Mouse (Mus musculus): ENCODE measurements at regions not wholly inside any gene's neighbourhood (a gene's known extent, or its start where the extent isn't known, plus 50 kb on each side); places are given as distances from the start of the nearest gene placed in this dataset.
A peak's percentile ranks its signal among the peaks of the same experiment; 100 is the strongest.

- H3K4me2 ChIP-seq (ENCODE audit: low read length), result no peak overlapping the region
- WGBS, result 43% methylated on average over 8 of the region's 8 CpGs
- H3K27me3 ChIP-seq (ENCODE audit: control insufficient read depth, insufficient read depth, low read length), result no peaks in the 10 kb centered on the region
- H3K27ac ChIP-seq (replicated peaks; ENCODE audit: low read depth, low read length), result no peak overlapping the region
- peak; percentile 50 for DNase-seq
- no peak overlapping the region for H3K4me3 ChIP-seq (replicated peaks; ENCODE audit: low read depth, low read length)
- no peak overlapping the region for H3K9ac ChIP-seq (replicated peaks; ENCODE audit: low read length)
- no peak for ATAC-seq (ENCODE audit: low FRiP score, low TSS enrichment)
- no peaks in the 10 kb centered on the region for H3K9me3 ChIP-seq (ENCODE audit: control insufficient read depth, low read length)
- H3K36me3 ChIP-seq (ENCODE audit: control insufficient read depth, insufficient read depth, low read length), result no peaks in the 10 kb centered on the region
- no peaks in the 10 kb centered on the region for H3K4me1 ChIP-seq (ENCODE audit: control insufficient read depth, insufficient read depth, low read length)
These were observed 595.6 kb upstream of the Klf4 start for GRCm38 (mm10) chr4:56127730-56128482.

- no peaks in the 10 kb centered on the region for H3K27me3 ChIP-seq (ENCODE audit: control insufficient read depth, insufficient read depth, low read length)
- H3K9ac ChIP-seq (replicated peaks; ENCODE audit: low read length), result no peak overlapping the region
- no peaks in the 10 kb centered on the region for H3K9me3 ChIP-seq (ENCODE audit: control insufficient read depth, low read length)
- H3K4me2 ChIP-seq (ENCODE audit: low read length), result no peak overlapping the region
- H3K36me3 ChIP-seq (ENCODE audit: control insufficient read depth, insufficient read depth, low read length), result no peaks in the 10 kb centered on the region
- no peaks in the 10 kb centered on the region for H3K4me1 ChIP-seq (ENCODE audit: control insufficient read depth, insufficient read depth, low read length)
- H3K4me3 ChIP-seq (replicated peaks; ENCODE audit: low read depth, low read length), result no peak overlapping the region
- no peak overlapping the region for H3K27ac ChIP-seq (replicated peaks; ENCODE audit: low read depth, low read length)
- no peak for DNase-seq
- ATAC-seq (ENCODE audit: low FRiP score, low TSS enrichment), result no peak
These were observed 592.2 kb upstream of the Klf4 start for GRCm38 (mm10) chr4:56124515-56124914.

GRCm38 (mm10) chr4:56122198-56122597 is 589.9 kb upstream of the Klf4 start:
- H3K9ac ChIP-seq (replicated peaks; ENCODE audit: low read length), result no peak overlapping the region
- no peak overlapping the region for H3K4me2 ChIP-seq (ENCODE audit: low read length)
- H3K27ac ChIP-seq (replicated peaks; ENCODE audit: low read depth, low read length), result no peak overlapping the region
- no peaks in the 10 kb centered on the region for H3K4me1 ChIP-seq (ENCODE audit: control insufficient read depth, insufficient read depth, low read length)
- ATAC-seq (ENCODE audit: low FRiP score, low TSS enrichment), result no peak
- no peak overlapping the region for H3K4me3 ChIP-seq (replicated peaks; ENCODE audit: low read depth, low read length)
- DNase-seq, result no peak
- WGBS, result 93% methylated on average over 5 of the region's 5 CpGs
- no peaks in the 10 kb centered on the region for H3K27me3 ChIP-seq (ENCODE audit: control insufficient read depth, insufficient read depth, low read length)
- H3K9me3 ChIP-seq (ENCODE audit: control insufficient read depth, low read length), result no peaks in the 10 kb centered on the region
- no peaks in the 10 kb centered on the region for H3K36me3 ChIP-seq (ENCODE audit: control insufficient read depth, insufficient read depth, low read length)

DNA sequence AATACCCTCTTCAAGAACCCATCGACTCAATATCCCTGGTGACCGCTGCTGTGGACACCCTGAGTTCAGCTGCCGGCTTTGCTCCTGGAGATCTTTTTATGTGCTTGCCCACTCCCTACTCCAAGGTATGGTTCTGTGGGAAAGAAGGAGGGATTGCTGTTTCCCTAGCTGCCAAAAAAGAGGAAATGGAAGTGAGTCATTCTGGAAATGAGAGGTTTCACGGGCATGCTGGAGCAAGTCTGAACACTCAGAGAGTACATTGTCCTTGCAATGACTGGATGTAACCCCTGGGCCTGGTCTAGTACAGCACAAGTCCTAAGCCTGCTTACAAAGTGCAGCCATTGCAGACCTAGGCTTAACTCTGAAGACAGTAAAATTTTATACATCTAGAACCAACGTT is 589.4 kb upstream of the Klf4 start:
- H3K9me3 ChIP-seq (ENCODE audit: control insufficient read depth, low read length), result no peaks in the 10 kb centered on the region
- no peaks in the 10 kb centered on the region for H3K27me3 ChIP-seq (ENCODE audit: control insufficient read depth, insufficient read depth, low read length)
- DNase-seq (no peak), ATAC-seq (ENCODE audit: low FRiP score, low TSS enrichment) (no peak)
- no peak overlapping the region for H3K4me3 ChIP-seq (replicated peaks; ENCODE audit: low read depth, low read length)
- 96% methylated on average over 5 of the region's 5 CpGs for WGBS
- H3K4me1 ChIP-seq (ENCODE audit: control insufficient read depth, insufficient read depth, low read length), result no peaks in the 10 kb centered on the region
- no peak overlapping the region for H3K27ac ChIP-seq (replicated peaks; ENCODE audit: low read depth, low read length)
- no peak overlapping the region for H3K4me2 ChIP-seq (ENCODE audit: low read length)
- no peaks in the 10 kb centered on the region for H3K36me3 ChIP-seq (ENCODE audit: control insufficient read depth, insufficient read depth, low read length)
- H3K9ac ChIP-seq (replicated peaks; ENCODE audit: low read length), result no peak overlapping the region

DNA sequence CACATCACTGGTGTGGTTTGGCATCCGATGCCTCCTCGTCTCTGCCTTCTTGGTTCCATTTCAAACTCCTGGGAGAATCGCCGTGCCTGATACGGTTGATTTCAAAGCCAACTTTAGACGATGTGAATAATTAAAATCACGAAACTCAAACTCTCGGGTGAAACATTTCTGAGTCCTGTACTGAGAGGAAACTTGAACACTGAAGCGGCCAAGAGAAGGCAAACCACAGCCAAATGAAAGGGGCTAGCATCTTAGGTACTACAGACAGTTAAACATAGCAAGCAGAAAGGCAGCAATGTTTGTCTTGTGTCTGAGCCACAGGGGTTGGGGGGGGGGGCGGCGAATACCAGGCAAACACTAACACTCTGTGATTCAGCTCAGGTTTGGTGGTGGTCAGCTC is 588.1 kb upstream of the Klf4 start:
- H3K4me2 ChIP-seq (ENCODE audit: low read length), result no peak overlapping the region
- 94% methylated on average over 11 of the region's 11 CpGs for WGBS
- no peaks in the 10 kb centered on the region for H3K27me3 ChIP-seq (ENCODE audit: control insufficient read depth, insufficient read depth, low read length)
- no peak overlapping the region for H3K9ac ChIP-seq (replicated peaks; ENCODE audit: low read length)
- no peaks in the 10 kb centered on the region for H3K36me3 ChIP-seq (ENCODE audit: control insufficient read depth, insufficient read depth, low read length)
- ATAC-seq (ENCODE audit: low FRiP score, low TSS enrichment) (no peak), DNase-seq (no peak)
- no peak overlapping the region for H3K27ac ChIP-seq (replicated peaks; ENCODE audit: low read depth, low read length)
- H3K4me1 ChIP-seq (ENCODE audit: control insufficient read depth, insufficient read depth, low read length), result no peaks in the 10 kb centered on the region
- no peak overlapping the region for H3K4me3 ChIP-seq (replicated peaks; ENCODE audit: low read depth, low read length)
- H3K9me3 ChIP-seq (ENCODE audit: control insufficient read depth, low read length), result no peaks in the 10 kb centered on the region

DNA sequence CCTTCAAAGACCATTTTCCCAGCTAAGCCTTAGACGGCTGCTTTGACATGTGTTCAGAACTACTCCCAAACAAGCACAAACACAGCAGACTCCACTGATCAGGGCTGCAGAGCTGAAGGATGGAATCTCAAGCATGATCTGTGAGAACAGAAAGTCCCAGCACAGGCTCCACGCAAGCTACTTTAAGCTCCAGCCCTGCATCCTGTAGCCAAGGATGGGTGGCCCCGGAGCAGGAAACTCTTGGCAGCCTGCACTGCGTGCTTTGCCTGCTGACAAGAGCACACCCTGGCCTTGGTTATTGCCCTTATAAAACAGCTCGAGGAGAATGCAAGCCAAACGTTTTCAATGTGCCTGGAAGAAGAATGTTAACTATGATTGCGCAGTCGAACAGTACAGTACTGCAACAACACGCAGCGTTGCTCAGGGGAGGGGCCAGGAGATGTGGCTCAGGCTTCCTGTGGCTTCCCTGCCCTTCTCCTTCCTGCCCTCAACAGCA is 581.5 kb upstream of the Klf4 start:
- no peak for DNase-seq

GRCm38 (mm10) chr4:56112931-56113700 is 580.9 kb upstream of the Klf4 start:
- no peak overlapping the region for H3K4me2 ChIP-seq (ENCODE audit: low read length)
- H3K9ac ChIP-seq (replicated peaks; ENCODE audit: low read length), result no peak overlapping the region
- H3K27ac ChIP-seq (replicated peaks; ENCODE audit: low read depth, low read length), result 0 out of 2 replicates have a peak overlapping the region, but pooled peaks have one; percentile 20
- ATAC-seq (ENCODE audit: low FRiP score, low TSS enrichment), result no peak
- WGBS, result 66% methylated on average over 9 of the region's 9 CpGs
- no peaks in the 10 kb centered on the region for H3K27me3 ChIP-seq (ENCODE audit: control insufficient read depth, insufficient read depth, low read length)
- no peaks in the 10 kb centered on the region for H3K4me1 ChIP-seq (ENCODE audit: control insufficient read depth, insufficient read depth, low read length)
- H3K36me3 ChIP-seq (ENCODE audit: control insufficient read depth, insufficient read depth, low read length), result no peaks in the 10 kb centered on the region
- peak; percentile 27 for DNase-seq
- no peak overlapping the region for H3K4me3 ChIP-seq (replicated peaks; ENCODE audit: low read depth, low read length)
- H3K9me3 ChIP-seq (ENCODE audit: control insufficient read depth, low read length), result no peaks in the 10 kb centered on the region

More for the DNA sequence above, 581.5 kb upstream of the Klf4 start:
- no peak overlapping the region for H3K4me3 ChIP-seq (replicated peaks; ENCODE audit: low read depth, low read length)
- no peak overlapping the region for H3K4me2 ChIP-seq (ENCODE audit: low read length)
- H3K27ac ChIP-seq (replicated peaks; ENCODE audit: low read depth, low read length), result 0 out of 2 replicates have a peak overlapping the region, but pooled peaks have one; percentile 20
- H3K4me1 ChIP-seq (ENCODE audit: control insufficient read depth, insufficient read depth, low read length), result no peaks in the 10 kb centered on the region
- 65% methylated on average over 10 of the region's 10 CpGs for WGBS
- H3K9ac ChIP-seq (replicated peaks; ENCODE audit: low read length), result no peak overlapping the region
- no peaks in the 10 kb centered on the region for H3K36me3 ChIP-seq (ENCODE audit: control insufficient read depth, insufficient read depth, low read length)
- no peaks in the 10 kb centered on the region for H3K27me3 ChIP-seq (ENCODE audit: control insufficient read depth, insufficient read depth, low read length)
- no peak for ATAC-seq (ENCODE audit: low FRiP score, low TSS enrichment)
- no peaks in the 10 kb centered on the region for H3K9me3 ChIP-seq (ENCODE audit: control insufficient read depth, low read length)

DNA sequence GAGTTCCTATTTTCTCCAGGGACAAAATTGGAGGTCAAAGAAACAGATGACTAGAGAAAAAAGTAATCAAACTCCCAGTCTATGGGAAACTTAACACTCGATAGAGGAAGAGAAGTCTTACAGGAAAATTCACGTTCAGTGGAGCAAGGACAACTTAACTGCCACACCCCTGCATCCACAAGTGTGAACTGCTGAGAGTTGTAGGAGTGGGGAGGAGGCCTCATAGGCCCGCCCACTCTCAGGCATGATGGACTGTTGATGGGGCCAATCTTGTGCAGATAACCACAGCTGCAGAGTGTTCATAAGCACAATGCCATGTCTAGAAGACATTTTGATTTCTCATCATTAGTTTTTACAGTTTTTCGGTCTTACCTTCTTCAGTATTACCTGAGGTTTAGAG is 574.7 kb upstream of the Klf4 start:
- Histone ChIP-seq H3K9ac (replicated peaks; ENCODE audit: low read length) (no peak overlapping the region), H3K4me1 (ENCODE audit: control insufficient read depth, insufficient read depth, low read length) (no peaks in the 10 kb centered on the region), H3K27ac (replicated peaks; ENCODE audit: low read depth, low read length) (no peak overlapping the region), H3K4me3 (replicated peaks; ENCODE audit: low read depth, low read length) (no peak overlapping the region), H3K4me2 (ENCODE audit: low read length) (no peak overlapping the region), H3K27me3 (ENCODE audit: control insufficient read depth, insufficient read depth, low read length) (no peaks in the 10 kb centered on the region), H3K36me3 (ENCODE audit: control insufficient read depth, insufficient read depth, low read length) (no peaks in the 10 kb centered on the region), H3K9me3 (ENCODE audit: control insufficient read depth, low read length) (no peaks in the 10 kb centered on the region)
- 78% methylated on average over 4 of the region's 4 CpGs for WGBS
- ATAC-seq (ENCODE audit: low FRiP score, low TSS enrichment), result no peak
- DNase-seq, result no peak

GRCm38 (mm10) chr4:56102314-56102713 is 570.0 kb upstream of the Klf4 start:
- Histone ChIP-seq H3K9ac (replicated peaks; ENCODE audit: low read length) (no peak overlapping the region), H3K4me2 (ENCODE audit: low read length) (no peak overlapping the region), H3K36me3 (ENCODE audit: control insufficient read depth, insufficient read depth, low read length) (no peaks in the 10 kb centered on the region), H3K4me3 (replicated peaks; ENCODE audit: low read depth, low read length) (no peak overlapping the region), H3K27ac (replicated peaks; ENCODE audit: low read depth, low read length) (no peak overlapping the region), H3K27me3 (ENCODE audit: control insufficient read depth, insufficient read depth, low read length) (no peaks in the 10 kb centered on the region), H3K4me1 (ENCODE audit: control insufficient read depth, insufficient read depth, low read length) (no peaks in the 10 kb centered on the region), H3K9me3 (ENCODE audit: control insufficient read depth, low read length) (no peaks in the 10 kb centered on the region)
- ATAC-seq (ENCODE audit: low FRiP score, low TSS enrichment) (no peak), DNase-seq (no peak)
- WGBS, result 88% methylated on average over 3 of the region's 3 CpGs

All from midbrain, embryonic 14.5 days (tissue).